Mouse (Mus musculus) megakaryocyte progenitor cell, adult 5-6 weeks (primary cell): Measurements from ENCODE around the gene Ttll1. TPM values are rescaled to one million over a fixed set of nuclear protein-coding genes. Genes with fewer than 3 reads are reported as not detected.

ENCODE experiments used
- ATAC-seq: replicated peaks from 2 replicates; pipeline ENCODE4 v1.8.0; 2016; ENCODE audit warnings: mild to moderate bottlenecking, moderate TSS enrichment, inconsistent platforms; ENCODE audit not compliant: poor library complexity
- total RNA-seq, 2 experiments: library from RNA; stranded (forward) in 1 of 2; stranded (reverse) in 1 of 2; fragments of 157-497, 149-512 nt in 1 of 2; fragments of 200-1000 nt in 1 of 2; gene quantifications; 2 replicates each; pipeline versions ENCODE4 v1.2.3 to v1.2.4; 2015 to 2017

Ttll1 gene
- total RNA-seq (2015) (6.2 and 7.6 TPM in 2 replicates), total RNA-seq (2017) (2.0 and 4.9 TPM in 2 replicates)

DNA sequence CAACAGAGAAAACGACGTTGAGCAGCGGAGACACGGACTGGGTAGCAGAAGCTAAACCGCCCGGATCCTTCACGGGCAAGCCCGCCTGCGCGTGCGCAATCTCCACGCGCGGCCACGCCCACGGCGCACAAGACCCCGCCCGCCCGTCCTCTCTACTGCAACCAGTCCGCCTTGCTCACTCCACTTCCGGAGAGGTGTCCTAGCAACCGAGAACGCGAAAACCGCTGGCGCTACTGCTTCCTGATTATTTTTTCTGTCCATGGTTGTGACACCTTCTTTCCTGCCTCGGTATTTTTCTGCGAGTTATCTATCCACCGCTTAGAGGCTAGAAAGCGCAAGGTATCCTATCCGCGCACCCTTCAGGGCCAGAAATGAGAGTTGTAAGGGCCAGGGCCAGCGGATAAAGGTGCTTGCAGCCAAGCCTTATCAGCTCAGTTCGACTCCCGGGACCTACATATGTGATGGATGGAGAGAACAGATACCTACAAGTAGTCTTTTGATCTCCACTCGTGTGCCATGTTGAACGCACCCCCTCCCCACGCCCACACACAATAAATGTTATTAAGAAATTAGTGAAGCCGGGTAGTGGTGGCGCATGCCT lies at the start of gene Ttll1:
Gene Ttll1, minus strand, starts transcription at position 89 of the 601 bp plus-strand sequence.
- ATAC-seq, result peak; percentile 98

DNA sequence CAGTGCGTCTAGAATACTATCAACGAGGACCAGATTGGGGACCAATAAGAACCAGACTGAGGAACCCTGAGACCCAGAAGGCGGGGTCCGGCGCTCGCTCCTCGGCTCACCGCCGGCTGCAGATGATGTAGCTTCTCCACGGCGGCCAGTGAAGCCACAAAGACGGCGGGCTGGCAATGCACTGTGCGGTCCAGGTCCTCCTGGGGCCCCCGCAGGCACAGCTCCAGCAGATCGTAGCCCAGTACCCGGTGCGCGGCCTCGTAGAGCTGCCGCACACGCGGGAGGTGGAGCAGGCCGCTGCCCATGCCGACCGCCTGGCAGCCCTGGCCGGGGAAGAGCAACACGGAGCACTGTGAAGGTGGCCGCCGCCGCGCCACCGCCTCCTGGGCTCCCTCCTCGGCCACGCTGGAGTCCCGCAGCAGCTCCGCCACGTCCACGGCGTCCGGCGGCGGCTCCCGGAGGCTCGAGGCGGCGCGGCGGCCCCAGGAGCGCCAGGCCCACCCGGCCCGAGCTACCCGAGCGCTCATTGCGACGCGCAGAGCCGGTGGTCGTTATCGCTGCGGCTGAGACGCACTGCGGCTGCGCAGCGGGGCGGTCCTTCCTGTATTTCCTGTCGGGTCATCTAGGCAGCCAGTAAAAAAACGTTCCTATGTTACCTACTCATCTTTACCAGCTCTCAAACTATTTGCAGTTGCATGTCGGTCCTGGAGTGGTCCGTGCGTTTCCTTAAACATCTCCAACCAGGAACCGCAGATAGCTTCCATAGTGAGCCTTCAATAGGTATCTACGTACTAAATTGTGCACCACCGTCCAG lies 44.7 kb upstream of the Ttll1 start:
- peak; percentile 92 for ATAC-seq

DNA sequence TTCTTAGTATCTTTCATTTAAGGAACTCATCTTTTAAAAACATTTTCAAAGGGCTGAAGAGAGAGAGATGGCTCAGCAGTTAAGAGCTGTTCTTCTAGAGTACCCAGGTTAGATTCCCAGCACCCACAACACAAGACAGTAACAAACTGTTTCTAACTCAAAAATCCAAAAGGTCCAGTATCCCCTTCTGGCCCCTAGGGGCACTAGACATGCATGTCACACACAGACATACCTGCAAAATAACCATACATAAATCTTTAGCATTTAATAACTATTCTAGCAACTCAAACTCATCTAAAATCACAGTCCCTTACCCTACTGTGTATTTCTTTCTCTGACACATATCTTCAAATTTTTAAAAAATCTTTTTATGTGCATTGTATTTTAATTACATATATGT lies 43.1 kb upstream of the Ttll1 start:
- ATAC-seq, result no peak

DNA sequence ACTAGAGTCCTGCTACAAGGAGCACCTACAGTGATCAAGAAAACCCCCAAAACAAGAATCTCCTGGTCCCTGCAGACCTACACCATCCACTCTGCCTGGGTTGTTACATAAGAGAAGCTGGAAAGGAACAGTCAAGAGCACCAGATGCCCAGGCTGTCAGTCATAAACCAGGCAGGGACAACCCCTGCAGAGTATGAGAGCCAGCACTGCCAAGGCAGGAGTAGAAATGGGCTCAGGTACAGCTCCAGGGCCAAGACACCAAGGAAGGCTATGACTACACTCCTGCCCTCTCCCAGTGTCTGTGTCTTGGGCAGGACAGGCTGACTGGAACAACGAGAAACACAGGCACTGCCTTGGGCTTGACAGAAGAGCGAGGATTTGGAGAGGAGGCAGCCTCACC lies 39.4 kb upstream of the Ttll1 start:
- no peak for ATAC-seq

DNA sequence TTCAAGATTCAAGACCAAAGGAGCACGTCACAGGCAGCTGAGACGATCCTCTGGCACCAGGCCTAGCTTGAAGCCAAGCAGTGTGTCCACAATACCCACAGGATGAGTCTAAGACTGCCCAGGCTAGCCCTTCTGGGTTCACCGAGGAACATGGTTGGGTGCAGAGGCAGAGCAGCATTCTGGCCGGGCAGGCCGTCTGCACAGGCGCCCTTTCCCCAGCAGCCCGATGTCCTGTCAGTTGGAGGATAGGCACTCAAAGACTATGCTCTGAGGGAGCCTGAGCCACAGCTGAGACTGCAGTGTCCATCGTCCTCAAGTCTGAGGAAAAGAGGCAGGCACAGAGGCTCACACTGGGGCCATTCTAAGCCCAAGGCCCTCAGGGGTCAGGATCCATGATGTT lies 36.5 kb upstream of the Ttll1 start:
- ATAC-seq, result no peak

DNA sequence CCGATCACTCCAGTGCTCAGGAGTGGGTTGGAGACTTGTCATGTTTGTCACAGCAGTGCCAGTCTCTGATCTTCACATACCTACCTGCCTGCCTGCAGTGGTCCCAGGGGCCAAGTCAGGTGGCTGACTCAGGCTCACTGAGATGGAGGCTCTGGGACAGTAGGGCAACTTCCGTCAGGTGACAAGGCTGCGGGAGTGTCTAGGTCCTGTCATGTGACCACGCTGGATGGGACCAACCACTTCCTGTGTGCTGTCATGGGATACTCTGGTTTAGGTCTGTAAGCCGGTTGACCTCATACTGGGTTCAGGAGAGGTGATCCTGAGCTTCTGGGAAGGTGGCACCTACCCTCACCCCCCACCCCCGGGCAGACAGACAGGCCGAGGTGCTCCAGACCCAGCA lies 35.3 kb upstream of the Ttll1 start:
- no peak for ATAC-seq

DNA sequence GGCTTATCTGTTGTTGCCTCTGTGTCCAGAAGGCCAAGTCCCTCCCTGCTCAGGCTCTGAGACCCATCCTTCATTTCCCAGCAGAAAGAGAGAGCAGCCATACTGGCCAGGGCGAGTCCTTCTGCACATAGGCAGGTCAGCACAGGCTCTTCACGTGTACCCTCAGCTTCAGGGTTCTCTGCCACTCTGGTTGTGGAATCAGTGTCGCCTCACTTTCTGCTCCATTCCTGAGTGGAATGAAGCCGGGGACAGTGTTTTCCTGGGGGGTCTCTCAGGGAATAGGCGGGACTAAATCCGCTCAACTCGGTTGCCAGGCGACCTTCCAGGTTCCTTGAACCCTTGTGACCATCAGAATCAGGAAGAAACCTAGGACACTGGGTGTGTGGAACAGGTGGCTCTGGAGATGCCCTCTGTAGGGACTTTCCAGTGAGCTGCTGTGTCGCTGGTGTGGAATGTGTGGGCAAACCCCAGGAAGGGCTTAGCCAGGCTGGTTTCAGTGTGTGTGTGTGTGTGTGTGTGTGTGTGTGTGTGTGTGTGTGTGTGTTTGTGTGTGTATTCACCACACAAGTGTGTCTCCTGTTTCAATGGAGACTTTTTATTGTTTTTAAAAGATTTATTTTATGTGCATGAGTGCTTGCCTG lies 31.1 kb upstream of the Ttll1 start:
- no peak for ATAC-seq

DNA sequence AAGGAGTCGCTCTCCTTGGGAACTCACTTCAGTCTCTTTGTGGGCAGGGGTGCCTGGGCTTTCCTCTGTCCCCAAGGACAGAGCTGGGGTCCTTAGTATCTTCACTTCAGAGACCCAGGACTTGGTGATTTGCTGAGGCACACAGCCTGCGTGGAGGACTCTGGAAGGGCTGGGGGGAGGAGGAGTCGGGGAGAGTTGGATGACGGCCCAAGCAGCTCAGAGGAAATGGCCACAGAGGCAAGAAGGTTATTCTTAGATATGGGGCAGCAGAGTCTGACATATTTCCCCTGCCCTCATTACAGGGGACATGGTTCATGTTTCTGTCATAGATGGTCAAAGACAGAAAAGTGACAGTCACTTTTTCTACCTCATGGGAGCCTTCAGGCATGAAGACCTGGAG lies 29.2 kb upstream of the Ttll1 start:
- ATAC-seq, result peak; percentile 44; the same call in 1 of the 2 replicates

DNA sequence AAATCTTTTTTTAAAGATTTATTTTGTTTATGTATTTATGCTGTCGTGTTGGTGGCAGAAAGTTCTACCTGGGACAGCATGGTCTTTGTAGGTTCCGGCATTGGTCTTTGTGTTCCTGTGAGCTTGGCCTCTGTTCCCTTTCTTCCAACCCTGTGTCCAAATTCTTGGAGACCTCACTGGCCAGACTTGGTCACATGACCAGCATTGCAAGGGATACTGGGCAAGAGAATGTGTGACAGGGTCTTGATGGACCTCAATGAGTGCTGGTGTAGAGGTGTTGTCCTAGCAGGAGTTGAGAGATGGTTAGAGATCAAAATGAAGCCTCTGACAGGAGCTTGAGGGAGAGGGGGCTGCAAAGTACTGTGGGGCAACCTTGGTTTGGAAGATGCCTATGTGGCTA lies 28.2 kb upstream of the Ttll1 start:
- no peak for ATAC-seq

DNA sequence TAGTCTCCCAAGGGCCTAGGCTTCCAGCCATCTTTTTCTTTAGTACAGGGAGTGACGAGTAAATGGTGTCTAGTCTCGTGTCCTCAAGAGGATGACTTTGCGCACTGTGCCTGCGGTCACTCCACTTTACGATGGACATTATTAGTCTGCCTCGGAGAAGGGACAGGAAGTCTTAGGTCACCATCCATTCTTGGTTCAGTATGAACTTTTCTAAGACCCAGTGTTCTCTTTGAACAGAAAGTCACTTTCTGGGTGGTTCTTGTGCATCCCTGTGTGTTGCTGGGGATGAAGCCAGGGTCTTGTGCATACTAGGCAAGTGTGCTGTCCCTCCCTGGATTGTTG lies 25.2 kb upstream of the Ttll1 start:
- ATAC-seq, result no peak

DNA sequence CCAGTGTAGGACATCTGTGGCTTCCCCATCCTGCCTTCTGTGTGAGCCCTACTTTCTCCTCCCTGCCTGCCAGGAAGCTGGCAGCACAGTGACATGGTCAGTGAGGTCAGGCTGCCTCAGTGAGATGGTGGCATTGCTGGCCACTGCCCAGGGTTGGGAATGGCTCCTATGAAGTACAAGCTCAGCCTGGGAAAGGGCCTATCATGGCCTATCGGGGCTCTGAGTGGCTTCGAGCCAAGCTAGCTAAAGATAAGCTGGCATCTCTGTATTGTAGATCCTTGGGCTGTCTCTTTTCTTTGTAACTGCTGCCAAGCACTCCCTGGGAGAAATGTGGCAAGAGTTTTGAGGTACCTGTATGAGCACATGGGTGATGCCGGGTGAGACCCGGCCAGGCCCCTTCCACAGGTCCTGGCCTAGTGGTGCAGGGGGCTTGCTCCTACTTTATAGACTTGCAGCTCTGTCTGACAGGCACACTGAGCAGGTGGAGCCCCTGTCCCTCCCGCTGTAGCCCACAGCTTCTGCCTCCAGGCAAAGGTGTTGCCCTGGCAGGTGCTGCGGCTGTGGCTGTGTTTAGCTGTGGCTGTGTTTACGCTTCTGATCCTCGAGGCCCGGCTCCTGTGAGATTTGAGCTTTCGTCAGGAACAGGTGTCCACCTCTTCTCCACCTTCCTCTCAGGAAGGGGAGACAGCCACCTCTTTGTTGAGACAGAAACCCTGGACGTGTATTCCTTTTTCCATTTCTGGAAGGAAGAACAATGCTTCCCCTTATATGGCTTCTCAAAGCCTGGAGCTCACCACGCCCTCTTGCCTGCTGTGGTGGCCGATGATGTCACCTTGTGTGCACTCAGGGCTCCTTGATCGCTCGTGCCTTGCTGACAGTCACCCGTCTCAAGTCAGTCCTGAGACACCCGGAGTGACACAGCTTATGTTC lies 24.5 kb upstream of the Ttll1 start:
- peak; percentile 59 for ATAC-seq

DNA sequence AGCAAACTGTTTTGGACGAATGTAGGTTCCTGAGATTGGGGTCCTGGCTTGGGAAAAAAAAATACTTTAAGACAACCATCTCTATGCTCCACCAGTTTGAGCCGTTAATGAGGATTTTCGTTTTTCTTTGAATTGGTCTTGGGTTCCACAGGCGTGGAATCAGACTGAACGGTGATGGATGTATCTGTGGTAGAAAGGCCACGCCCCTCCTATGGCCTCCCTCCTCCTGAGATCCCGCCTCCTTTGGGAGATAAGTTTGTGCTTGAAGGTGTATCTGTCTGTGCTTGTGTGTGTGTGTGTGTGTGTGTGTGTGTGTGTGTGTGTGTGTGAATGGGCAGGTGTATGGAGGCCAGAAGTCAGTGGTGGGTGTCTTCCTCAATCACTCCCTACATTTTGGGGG lies 21.9 kb upstream of the Ttll1 start:
- ATAC-seq, result no peak

DNA sequence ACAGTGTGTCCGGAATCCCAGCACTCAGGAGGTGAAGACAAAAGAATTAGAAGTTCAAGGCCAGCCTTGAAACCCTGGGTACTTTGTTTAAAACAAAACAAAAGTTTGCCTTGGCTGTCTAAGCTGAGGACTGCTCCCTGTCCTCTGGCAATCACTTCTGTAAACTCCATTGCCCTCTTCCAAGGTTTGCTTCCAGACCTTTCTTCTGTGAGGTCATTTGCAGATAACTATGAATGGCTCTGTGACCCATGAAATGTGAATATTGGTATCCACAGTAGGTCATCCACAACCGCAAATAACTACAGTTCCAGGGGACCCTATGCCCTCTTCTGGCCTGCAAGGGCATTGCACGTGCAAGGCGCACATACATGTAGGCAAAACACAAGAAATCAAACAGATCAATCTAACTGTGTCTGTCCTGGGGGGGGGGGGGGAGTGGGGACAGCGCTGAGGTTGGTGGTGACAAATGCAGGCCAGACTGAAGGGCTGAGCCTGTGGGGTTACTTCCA lies 21.3 kb upstream of the Ttll1 start:
- no peak; the same call in 1 of the 2 replicates for ATAC-seq

DNA sequence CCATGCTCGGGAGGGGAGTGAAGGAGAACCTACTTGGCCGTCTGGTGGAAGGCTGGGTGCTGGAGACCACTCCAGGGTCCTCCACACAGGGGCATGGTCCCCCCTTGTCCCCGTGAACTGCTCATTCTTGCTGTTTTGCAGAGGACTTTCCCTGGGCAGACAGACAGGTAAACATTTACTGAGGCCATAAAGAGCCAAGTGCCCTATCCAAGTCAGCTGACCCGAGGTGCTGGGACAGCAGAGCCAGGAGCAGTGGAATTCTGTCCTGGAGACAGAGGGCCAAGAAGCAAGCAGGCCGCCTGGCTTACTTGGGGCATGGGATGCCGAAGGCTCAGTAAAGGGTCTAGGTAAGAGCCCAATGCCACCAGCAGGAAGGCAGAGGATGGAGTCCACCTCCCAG lies 20.0 kb upstream of the Ttll1 start:
- ATAC-seq, result no peak

DNA sequence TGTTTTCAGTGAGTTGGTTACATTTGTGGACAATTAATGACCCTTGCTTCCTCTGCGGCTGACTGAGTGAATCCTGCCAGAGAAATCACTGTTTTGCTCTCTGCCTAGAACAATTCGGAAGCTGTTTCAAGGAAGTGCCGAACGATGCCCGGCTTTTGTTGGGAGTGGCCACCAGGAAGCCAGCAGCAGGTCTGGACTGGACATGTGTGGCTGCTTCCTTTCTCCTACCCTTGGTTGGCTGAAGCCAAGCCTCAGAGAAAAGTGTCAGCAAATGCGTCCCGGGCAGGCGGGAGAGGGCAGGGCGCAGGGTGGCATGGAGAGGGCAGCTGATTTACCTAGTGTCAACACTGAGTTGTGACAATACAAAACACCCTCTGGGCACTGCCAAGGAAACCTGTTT lies 19.5 kb upstream of the Ttll1 start:
- no peak for ATAC-seq

DNA sequence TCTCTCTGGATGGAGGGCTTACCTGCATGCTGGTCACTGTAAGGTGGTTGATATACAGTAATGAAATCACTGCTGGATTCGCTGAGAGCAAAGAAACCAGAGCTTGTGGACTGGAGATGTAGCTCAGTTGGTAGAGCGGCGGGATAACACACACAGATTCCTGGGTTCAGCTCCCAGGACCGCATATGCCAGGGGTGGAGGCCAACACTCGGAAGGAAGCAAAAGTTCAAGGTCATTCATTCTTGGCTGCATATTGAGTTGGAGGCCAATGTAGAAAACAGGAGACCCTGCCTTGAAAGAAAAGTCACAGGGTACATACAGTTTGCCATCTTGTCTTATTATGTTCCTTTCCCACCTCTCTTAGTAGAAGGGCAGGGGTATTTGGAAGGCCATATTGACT lies 19.1 kb upstream of the Ttll1 start:
- ATAC-seq, result no peak

DNA sequence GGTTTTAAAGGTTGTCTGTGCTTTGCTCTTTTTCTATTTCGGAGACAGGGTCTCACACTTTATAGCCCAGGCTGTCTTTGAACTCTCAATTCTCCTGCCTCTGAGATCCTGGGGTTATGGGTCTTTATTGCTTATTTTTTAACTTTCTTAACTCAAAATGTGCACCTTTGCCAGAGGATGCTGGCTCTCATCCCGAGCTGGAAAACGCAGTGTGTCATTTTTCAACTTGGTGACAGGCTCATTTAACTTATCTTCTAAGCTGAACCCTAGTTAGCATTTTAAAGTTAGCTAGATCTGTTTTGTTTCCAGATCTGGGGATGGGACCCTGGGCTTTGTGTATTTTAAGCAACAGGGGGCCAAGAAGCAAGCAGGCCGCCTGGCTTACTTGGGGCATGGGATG lies 18.2 kb upstream of the Ttll1 start:
- no peak for ATAC-seq

DNA sequence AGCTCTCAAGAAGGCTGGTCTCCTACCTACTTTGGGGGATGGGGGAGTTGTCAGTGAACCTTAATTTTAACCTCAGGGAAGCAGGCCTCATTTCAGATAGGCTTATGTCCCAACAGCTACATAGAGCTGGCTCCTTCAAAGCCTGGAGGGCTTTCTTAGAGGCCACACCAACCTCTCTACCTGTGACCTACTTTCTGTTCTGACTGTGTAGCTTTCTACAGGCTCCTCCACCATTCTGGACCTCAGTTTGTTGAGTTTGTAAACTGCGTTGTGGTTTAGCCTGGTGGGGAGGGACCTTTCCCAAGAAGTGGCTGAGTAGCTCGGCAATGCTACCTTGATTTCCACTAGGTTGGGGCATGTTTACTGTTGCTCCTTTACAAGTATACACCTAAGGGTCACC lies 17.1 kb upstream of the Ttll1 start:
- ATAC-seq, result no peak

DNA sequence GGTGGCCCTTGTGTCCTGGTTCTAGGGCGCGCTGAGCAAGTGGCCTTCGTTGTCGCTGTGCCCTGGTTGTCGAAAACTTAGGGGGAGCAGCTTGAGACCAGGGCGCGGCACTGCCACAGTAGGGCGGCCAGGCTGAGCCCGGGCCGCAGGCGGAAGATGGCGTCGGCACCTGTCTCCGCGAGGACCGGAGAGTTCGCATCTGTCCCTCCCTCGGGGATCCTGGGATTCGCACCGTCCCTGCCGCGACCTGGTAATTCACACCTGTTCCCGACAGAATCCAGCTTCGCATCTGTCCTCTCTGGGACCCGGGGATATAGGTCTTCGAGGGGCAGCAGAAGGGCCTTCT lies 16.4 kb upstream of the Ttll1 start:
- peak; percentile 33 for ATAC-seq

DNA sequence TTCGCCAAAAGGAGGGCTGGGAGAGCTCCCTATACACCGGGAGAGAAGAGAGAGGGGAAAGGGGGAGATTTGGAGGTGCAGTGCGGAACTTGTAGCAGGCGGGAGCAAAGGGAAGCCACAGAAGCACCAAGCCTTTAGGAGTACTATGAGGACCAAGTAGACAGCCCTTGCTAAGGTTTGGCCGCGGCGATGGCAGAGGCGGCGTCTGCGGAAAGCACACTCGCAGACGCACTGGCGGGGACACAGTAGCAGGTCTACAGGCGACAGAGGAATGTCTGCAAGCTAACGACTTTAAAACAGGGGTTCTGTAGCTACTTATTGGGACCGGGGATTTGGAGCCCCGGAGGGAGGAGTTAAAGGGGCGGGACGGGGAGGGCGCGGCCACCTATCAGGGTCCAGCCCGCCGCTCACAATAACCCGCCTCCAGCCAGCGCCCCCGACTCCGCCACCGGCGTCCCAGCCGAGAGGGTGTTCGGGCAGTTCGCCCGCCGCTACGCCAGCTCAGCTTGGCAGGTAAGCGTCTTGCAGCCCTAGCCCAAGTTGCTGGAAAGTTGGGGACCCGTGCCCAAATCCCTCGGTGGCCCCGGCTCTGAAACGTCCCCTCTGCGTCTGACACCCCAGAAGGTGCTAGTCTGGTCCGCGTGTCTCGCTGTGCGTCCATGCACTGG lies 15.9 kb upstream of the Ttll1 start, which contains the start of gene Bik:
Gene Bik, plus strand, starts transcription at position 439 of the 668 bp plus-strand sequence.
- peak; percentile 68 for ATAC-seq
